Mouse (Mus musculus) cortical plate, adult 2 months (tissue): ENCODE measurements at regions not wholly inside any gene's neighbourhood (a gene's known extent, or its start where the extent isn't known, plus 50 kb on each side); places are given as distances from the start of the nearest gene placed in this dataset.

Experiments
- CTCF ChIP-seq: fragments of 200-500 bp; IDR thresholded peaks from 2 replicates; pipeline ENCODE4 v1.5.1; 2011; ENCODE audit warnings: mild to moderate bottlenecking, control low read depth, low read length; ENCODE audit not compliant: insufficient read depth; ENCODE audit errors: extremely low read depth
- POLR2A ChIP-seq: fragments of 200-500 bp; IDR thresholded peaks from 2 replicates; pipeline ENCODE4 v1.6.1; 2011; ENCODE audit warnings: mild to moderate bottlenecking, low read length, control low read depth; ENCODE audit not compliant: insufficient read depth; ENCODE audit errors: extremely low read depth

DNA sequence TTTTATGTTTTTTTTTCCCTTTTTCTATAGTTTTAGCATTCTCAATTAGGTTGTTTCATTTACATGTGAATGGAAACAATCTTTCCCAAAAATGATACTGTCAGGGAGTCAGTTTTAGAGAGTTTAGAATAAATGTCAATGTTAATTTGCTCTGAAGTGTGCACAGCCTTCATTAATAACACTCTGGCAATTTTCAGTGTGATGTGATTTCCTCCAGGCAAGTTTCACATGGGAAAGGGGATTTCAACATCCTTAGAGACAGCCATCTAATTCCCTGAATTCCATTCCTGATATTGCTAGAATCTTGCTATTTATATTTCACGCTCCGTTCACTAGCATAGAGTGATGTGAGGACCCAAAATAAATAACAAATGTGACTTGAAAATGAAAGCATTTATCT, 55.2 kb upstream of the Tecrl start:
- TF ChIP-seq CTCF (no peak), POLR2A (no peak)
